Mouse (Mus musculus): Measurements from ENCODE around the gene Pten. TPM values are rescaled to one million over a fixed set of nuclear protein-coding genes. Genes with fewer than 3 reads are reported as not detected.

Gene Pten
- total and polyA plus RNA-seq, 3 experiments: 24.1 to 41.5 (median 36.8) TPM

DNA sequence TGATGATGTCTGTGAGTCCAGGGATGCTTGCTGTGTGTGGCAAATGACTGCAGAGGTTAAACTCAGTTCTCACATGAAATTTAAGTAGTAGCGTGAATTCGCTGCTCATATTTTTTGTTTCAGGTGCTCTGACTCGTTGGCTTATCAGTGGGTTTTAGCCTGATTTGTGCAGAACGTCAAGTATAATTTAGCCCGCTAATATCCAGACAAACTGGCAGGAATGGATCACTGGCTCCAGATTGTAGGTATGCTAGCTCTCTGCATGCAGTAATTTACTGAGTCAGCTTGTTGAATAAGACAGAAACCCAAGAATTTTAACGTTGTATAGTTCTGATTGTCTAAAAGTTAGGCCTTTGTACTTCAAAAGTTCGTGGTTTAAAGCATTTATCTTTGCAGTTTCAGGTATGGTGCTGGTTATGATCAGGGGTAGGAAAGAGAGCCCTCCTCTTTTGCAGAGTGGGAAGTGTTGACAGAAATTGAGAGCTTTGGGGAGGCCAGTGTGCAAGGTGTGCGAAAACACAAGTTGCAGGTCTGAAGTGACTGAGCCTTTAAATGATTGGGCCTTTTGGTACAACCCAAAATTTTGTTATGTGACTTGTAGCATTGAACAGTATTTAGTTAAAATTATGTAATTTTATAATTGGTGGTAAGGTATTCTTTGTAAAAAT lies 2.2 kb downstream of the Pten start:
- dilution Hi-C loops (cut with MboI; ENCODE audit: extremely low pct_ligation_motif_present, extremely low pct_unique_long_range_greater_than_20kb, low sequenced_read_pairs) (no loop called here), in situ Hi-C loops (cut with MboI; ENCODE audit: low pct_ligation_motif_present, low pct_unique_long_range_greater_than_20kb, low sequenced_read_pairs) (loop anchor here (5.0 to 25.0 kb wide), 4 partner anchors 42 to 453 kb away; no protein-coding TSS in a partner anchor)
- peak; percentile 29 for DNase-seq (ENCODE audit: extremely low read depth)
- H3K4me3 ChIP-seq (replicated peaks in 1 of 3; ENCODE audit: low read depth in 2 of 3, low read length in 2 of 3, poor library complexity in 1 of 3): peak overlapping the region; percentile 86 to 93 (median 92)
- peaks cover 5 to 15% of the 10 kb centered on the region in 2 experiments for H3K36me3 ChIP-seq (replicated peaks in 1 of 2; ENCODE audit: control insufficient read depth in 1 of 2, insufficient read depth in 1 of 2, low read length in 1 of 2)
- H3K4me1 ChIP-seq (ENCODE audit: control insufficient read depth in 1 of 2, insufficient read depth in 2 of 2): peaks cover 0 to 24% of the 10 kb centered on the region in 2 experiments; a peak in 2 of 4 replicates
- peak; percentile 66 for TF ChIP-seq MAFK (IDR thresholded peaks at IDR 0.05; ENCODE audit: insufficient replicate concordance, low read length)
- peak; percentile 61; the same call in 1 of the 2 replicates for TF ChIP-seq BHLHE40 (IDR thresholded peaks at IDR 0.05; ENCODE audit: low read depth, low read length)
- TF ChIP-seq MXI1 (IDR thresholded peaks at IDR 0.05; ENCODE audit: low read depth, low read length): peak; percentile 3; the same call in 1 of the 2 replicates
- TF ChIP-seq CHD1 (IDR thresholded peaks at IDR 0.05; ENCODE audit: low read depth, low read length): peak; percentile 18; the same call in 1 of the 2 replicates
- no peak for TF ChIP-seq NRF1 (IDR thresholded peaks at IDR 0.05; ENCODE audit: low read depth, low read length)
- peak; percentile 85; the same call in 1 of the 2 replicates for TF ChIP-seq SIN3A (IDR thresholded peaks at IDR 0.05; ENCODE audit: low read length)
- TF ChIP-seq EP300 (IDR thresholded peaks at IDR 0.05; ENCODE audit: low read length): peak; percentile 3; the same call in 1 of the 2 replicates
- TF ChIP-seq PAX5 (IDR thresholded peaks at IDR 0.05; ENCODE audit: low read length): no peak
- TF ChIP-seq E2F4 (IDR thresholded peaks at IDR 0.05; ENCODE audit: insufficient replicate concordance, low read depth, low read length): no peak
- no peak overlapping the region; the same call in 1 of the 2 replicates for H3K27ac ChIP-seq (ENCODE audit: insufficient read depth, low read depth)
- peak overlapping the region; percentile 98 for H3K9ac ChIP-seq (ENCODE audit: insufficient read depth, low read depth)
- no peaks in the 10 kb centered on the region for H3K27me3 ChIP-seq (replicated peaks)
- peak overlapping the region; percentile 69 for H3K4me2 ChIP-seq (ENCODE audit: insufficient read depth, low read depth, poor library complexity, severe bottlenecking)
- peaks cover 56% of the 10 kb centered on the region for H3K79me2 ChIP-seq (replicated peaks; ENCODE audit: control insufficient read depth, extremely low read depth, insufficient read depth, poor library complexity, severe bottlenecking)
- no peaks in the 10 kb centered on the region for H3K9me3 ChIP-seq (replicated peaks; ENCODE audit: low read length)

GRCm38 (mm10) chr19:32760499-32760898 lies 3.2 kb downstream of the Pten start:
- Histone ChIP-seq H3K79me2 (replicated peaks; ENCODE audit: control insufficient read depth, extremely low read depth, insufficient read depth, poor library complexity, severe bottlenecking) (peaks cover 65% of the 10 kb centered on the region), H3K27me3 (replicated peaks) (no peaks in the 10 kb centered on the region), H3K9ac (ENCODE audit: insufficient read depth, low read depth) (peak overlapping the region; percentile 65), H3K4me1 (ENCODE audit: control insufficient read depth in 1 of 2, insufficient read depth in 2 of 2) (peaks cover 0 to 24% of the 10 kb centered on the region in 2 experiments; a peak in 2 of 4 replicates), H3K4me3 (replicated peaks in 1 of 3; ENCODE audit: low read depth in 2 of 3, low read length in 2 of 3, poor library complexity in 1 of 3) (peak overlapping the region; percentile 57 to 93 (median 86)), H3K36me3 (replicated peaks in 1 of 2; ENCODE audit: control insufficient read depth in 1 of 2, insufficient read depth in 1 of 2, low read length in 1 of 2) (peaks cover 5 to 22% of the 10 kb centered on the region in 2 experiments), H3K9me3 (replicated peaks; ENCODE audit: low read length) (no peaks in the 10 kb centered on the region), H3K4me2 (ENCODE audit: insufficient read depth, low read depth, poor library complexity, severe bottlenecking) (peak overlapping the region; percentile 100), H3K27ac (ENCODE audit: insufficient read depth, low read depth) (no peak overlapping the region)
- TF ChIP-seq MAX (IDR thresholded peaks at IDR 0.05; ENCODE audit: low read length) (peak; percentile 72), BHLHE40 (IDR thresholded peaks at IDR 0.05; ENCODE audit: low read depth, low read length) (peak; percentile 98), ETS1 (conservative IDR thresholded peaks at IDR 0.05; ENCODE audit: low read depth, low read length) (peak; percentile 67), RCOR1 (conservative IDR thresholded peaks at IDR 0.05; ENCODE audit: low read depth, low read length) (0 out of 2 replicates have a peak, but pooled peaks have one; percentile 52), HCFC1 (IDR thresholded peaks at IDR 0.05; ENCODE audit: low read depth, low read length) (no peak), IRF4 (IDR thresholded peaks at IDR 0.05; ENCODE audit: low read depth, low read length) (no peak), TCF12 (IDR thresholded peaks at IDR 0.05; ENCODE audit: low read depth, low read length) (0 out of 2 replicates have a peak, but pooled peaks have one; percentile 22), NRF1 (IDR thresholded peaks at IDR 0.05; ENCODE audit: low read depth, low read length) (no peak), POLR2AphosphoS2 (IDR thresholded peaks at IDR 0.05; ENCODE audit: low read depth, low read length) (no peak), EP300 (IDR thresholded peaks at IDR 0.05; ENCODE audit: low read length) (peak; percentile 58), CTCF (conservative IDR thresholded peaks at IDR 0.05 in 1 of 2, IDR thresholded peaks at IDR 0.05 in 1 of 2; ENCODE audit: low read depth in 2 of 2, low read length in 2 of 2) (no peak), MXI1 (IDR thresholded peaks at IDR 0.05; ENCODE audit: low read depth, low read length) (peak; percentile 78), MYC (IDR thresholded peaks at IDR 0.05; ENCODE audit: low read depth, low read length) (0 out of 2 replicates have a peak, but pooled peaks have one; percentile 44), SIN3A (IDR thresholded peaks at IDR 0.05; ENCODE audit: low read length) (peak; percentile 80; the same call in 1 of the 2 replicates), MAZ (IDR thresholded peaks at IDR 0.05; ENCODE audit: low read depth, low read length) (no peak), ZNF384 (IDR thresholded peaks at IDR 0.05; ENCODE audit: low read depth, low read length) (peak; percentile 89)
- DNase-seq (ENCODE audit: extremely low read depth): peak; percentile 60
- in situ Hi-C loops (cut with MboI; ENCODE audit: low pct_ligation_motif_present, low pct_unique_long_range_greater_than_20kb, low sequenced_read_pairs): loop anchor here (25.0 kb wide), 1 partner anchor 352 kb away; no protein-coding TSS in a partner anchor
- dilution Hi-C loops (cut with MboI; ENCODE audit: extremely low pct_ligation_motif_present, extremely low pct_unique_long_range_greater_than_20kb, low sequenced_read_pairs): no loop called here
